Mouse (Mus musculus): Measurements from ENCODE around the gene Tspan11. TPM values are rescaled to one million over a fixed set of nuclear protein-coding genes. Genes with fewer than 3 reads are reported as not detected.

Tspan11 gene
- polyA plus RNA-seq, 1 experiment from 2014 or later: 10.8 TPM

- H3K4me2 ChIP-seq: no peak overlapping the region
- H3K4me3 ChIP-seq (ENCODE audit: low read depth, low read length): no peak overlapping the region
- no peaks in the 10 kb centered on the region for H3K27me3 ChIP-seq (ENCODE audit: control insufficient read depth, insufficient read depth, low read length)
- no peak overlapping the region for H3K9ac ChIP-seq (ENCODE audit: low read length)
- 58% methylated on average over 11 of the region's 11 CpGs for WGBS
- H3K4me1 ChIP-seq (ENCODE audit: control insufficient read depth, insufficient read depth, low read length): peaks cover 13% of the 10 kb centered on the region
- ATAC-seq (ENCODE audit: low FRiP score) (no peak), DNase-seq (ENCODE audit: low spot score, missing footprints) (no peak)
- H3K36me3 ChIP-seq (ENCODE audit: control insufficient read depth, insufficient read depth, low read length): no peaks in the 10 kb centered on the region
- H3K9me3 ChIP-seq (ENCODE audit: control insufficient read depth, low read length): no peaks in the 10 kb centered on the region
- H3K27ac ChIP-seq (ENCODE audit: low read depth, low read length): no peak overlapping the region
These were observed 93.1 kb downstream of the Tspan11 start for GRCm38 (mm10) chr6:127980381-127981045.

- ATAC-seq (ENCODE audit: low FRiP score): no peak
- Histone ChIP-seq H3K27me3 (ENCODE audit: control insufficient read depth, insufficient read depth, low read length) (no peaks in the 10 kb centered on the region), H3K4me2 (no peak overlapping the region), H3K36me3 (ENCODE audit: control insufficient read depth, insufficient read depth, low read length) (no peaks in the 10 kb centered on the region), H3K4me1 (ENCODE audit: control insufficient read depth, insufficient read depth, low read length) (peaks cover 13% of the 10 kb centered on the region), H3K4me3 (ENCODE audit: low read depth, low read length) (no peak overlapping the region), H3K27ac (ENCODE audit: low read depth, low read length) (no peak overlapping the region), H3K9ac (ENCODE audit: low read length) (no peak overlapping the region), H3K9me3 (ENCODE audit: control insufficient read depth, low read length) (no peaks in the 10 kb centered on the region)
- 58% methylated on average over 8 of the region's 8 CpGs for WGBS
- no peak for DNase-seq (ENCODE audit: low spot score, missing footprints)
These were observed 93.8 kb downstream of the Tspan11 start for GRCm38 (mm10) chr6:127981176-127981575.

- H3K27me3 ChIP-seq (ENCODE audit: control insufficient read depth, insufficient read depth, low read length): no peaks in the 10 kb centered on the region
- H3K27ac ChIP-seq (ENCODE audit: low read depth, low read length): no peak overlapping the region
- ATAC-seq (ENCODE audit: low FRiP score) (no peak), DNase-seq (ENCODE audit: low spot score, missing footprints) (no peak)
- H3K36me3 ChIP-seq (ENCODE audit: control insufficient read depth, insufficient read depth, low read length): no peaks in the 10 kb centered on the region
- no peak overlapping the region for H3K9ac ChIP-seq (ENCODE audit: low read length)
- WGBS: 58% methylated on average over 9 of the region's 9 CpGs
- H3K4me2 ChIP-seq: no peak overlapping the region
- H3K4me3 ChIP-seq (ENCODE audit: low read depth, low read length): no peak overlapping the region
- H3K9me3 ChIP-seq (ENCODE audit: control insufficient read depth, low read length): no peaks in the 10 kb centered on the region
- peaks cover 2% of the 10 kb centered on the region; the same call in 1 of the 2 replicates for H3K4me1 ChIP-seq (ENCODE audit: control insufficient read depth, insufficient read depth, low read length)
These were observed 99.0 kb downstream of the Tspan11 start for GRCm38 (mm10) chr6:127986357-127986756.

GRCm38 (mm10) chr6:127987374-127987773 lies 100.0 kb downstream of the Tspan11 start:
- Histone ChIP-seq H3K9ac (ENCODE audit: low read length) (no peak overlapping the region), H3K27me3 (ENCODE audit: control insufficient read depth, insufficient read depth, low read length) (no peaks in the 10 kb centered on the region), H3K4me2 (no peak overlapping the region), H3K9me3 (ENCODE audit: control insufficient read depth, low read length) (no peaks in the 10 kb centered on the region), H3K4me1 (ENCODE audit: control insufficient read depth, insufficient read depth, low read length) (peaks cover 2% of the 10 kb centered on the region; the same call in 1 of the 2 replicates), H3K36me3 (ENCODE audit: control insufficient read depth, insufficient read depth, low read length) (no peaks in the 10 kb centered on the region), H3K27ac (ENCODE audit: low read depth, low read length) (no peak overlapping the region), H3K4me3 (ENCODE audit: low read depth, low read length) (no peak overlapping the region)
- DNase-seq (ENCODE audit: low spot score, missing footprints) (no peak), ATAC-seq (ENCODE audit: low FRiP score) (no peak)
- 93% methylated on average over 14 of the region's 14 CpGs for WGBS

DNA sequence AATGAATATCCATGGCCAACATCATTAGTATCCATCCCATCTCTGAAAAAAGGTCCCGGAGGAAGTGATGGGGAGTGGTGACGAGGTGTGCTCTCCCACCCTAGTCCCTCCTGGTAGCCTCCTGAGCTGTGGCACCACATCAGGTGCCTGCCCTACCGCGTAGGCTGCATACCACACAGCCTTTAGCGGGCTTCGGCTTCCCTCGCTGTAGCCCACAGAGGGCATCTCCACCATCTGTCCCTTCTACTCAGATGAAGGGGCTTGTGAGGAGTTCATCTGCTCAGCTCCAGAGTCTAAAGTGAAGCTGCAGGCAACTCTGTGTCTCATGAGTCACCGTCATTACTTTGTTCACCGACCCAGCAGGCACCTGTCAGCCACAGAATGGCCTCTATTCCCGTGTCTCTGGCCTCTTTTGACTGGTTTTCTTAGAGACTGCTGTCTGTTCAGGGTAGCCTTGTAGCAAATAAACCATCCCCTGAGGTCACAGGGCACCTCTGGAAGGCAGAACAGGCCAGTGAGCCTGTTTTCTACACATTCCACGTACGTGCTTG lies 101.6 kb downstream of the Tspan11 start:
- no peak overlapping the region for H3K4me3 ChIP-seq (ENCODE audit: low read depth, low read length)
- H3K9ac ChIP-seq (ENCODE audit: low read length): no peak overlapping the region
- no peaks in the 10 kb centered on the region for H3K36me3 ChIP-seq (ENCODE audit: control insufficient read depth, insufficient read depth, low read length)
- ATAC-seq (ENCODE audit: low FRiP score) (no peak), DNase-seq (ENCODE audit: low spot score, missing footprints) (no peak)
- WGBS: 83% methylated on average over 12 of the region's 12 CpGs
- no peaks in the 10 kb centered on the region for H3K9me3 ChIP-seq (ENCODE audit: control insufficient read depth, low read length)
- peaks cover 2% of the 10 kb centered on the region; the same call in 1 of the 2 replicates for H3K4me1 ChIP-seq (ENCODE audit: control insufficient read depth, insufficient read depth, low read length)
- H3K27me3 ChIP-seq (ENCODE audit: control insufficient read depth, insufficient read depth, low read length): no peaks in the 10 kb centered on the region
- H3K27ac ChIP-seq (ENCODE audit: low read depth, low read length): no peak overlapping the region
- no peak overlapping the region for H3K4me2 ChIP-seq

DNA sequence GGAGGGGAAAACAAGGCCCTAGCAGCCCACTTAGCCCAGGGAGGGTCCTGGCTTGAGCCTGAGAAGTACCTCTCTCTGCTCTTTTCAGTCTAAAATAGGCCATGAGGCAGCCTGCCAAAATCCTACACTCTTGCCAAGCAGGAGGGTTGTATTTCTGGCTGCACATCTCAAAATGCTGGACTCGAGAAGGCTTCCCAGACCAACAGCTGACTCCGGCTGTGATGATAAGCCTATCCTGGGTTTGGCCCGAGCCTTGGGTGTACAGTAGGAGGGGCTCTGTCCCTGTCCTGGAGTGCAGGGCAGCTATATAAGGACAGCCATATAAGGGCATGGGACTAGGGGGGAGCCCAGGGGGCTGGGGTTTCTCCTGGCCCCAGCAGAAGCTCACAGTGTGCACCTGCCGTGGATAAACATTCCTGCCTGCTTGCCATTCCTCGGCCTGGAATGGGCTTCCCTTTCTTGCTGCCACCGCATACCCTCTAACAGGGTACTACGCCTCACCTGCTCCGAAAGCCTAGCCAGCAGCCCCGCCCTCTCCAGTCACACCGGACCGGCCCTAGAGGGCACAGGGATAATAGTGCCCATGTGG lies 102.3 kb downstream of the Tspan11 start:
- no peak overlapping the region for H3K27ac ChIP-seq (ENCODE audit: low read depth, low read length)
- 77% methylated on average over 11 of the region's 11 CpGs for WGBS

DNA sequence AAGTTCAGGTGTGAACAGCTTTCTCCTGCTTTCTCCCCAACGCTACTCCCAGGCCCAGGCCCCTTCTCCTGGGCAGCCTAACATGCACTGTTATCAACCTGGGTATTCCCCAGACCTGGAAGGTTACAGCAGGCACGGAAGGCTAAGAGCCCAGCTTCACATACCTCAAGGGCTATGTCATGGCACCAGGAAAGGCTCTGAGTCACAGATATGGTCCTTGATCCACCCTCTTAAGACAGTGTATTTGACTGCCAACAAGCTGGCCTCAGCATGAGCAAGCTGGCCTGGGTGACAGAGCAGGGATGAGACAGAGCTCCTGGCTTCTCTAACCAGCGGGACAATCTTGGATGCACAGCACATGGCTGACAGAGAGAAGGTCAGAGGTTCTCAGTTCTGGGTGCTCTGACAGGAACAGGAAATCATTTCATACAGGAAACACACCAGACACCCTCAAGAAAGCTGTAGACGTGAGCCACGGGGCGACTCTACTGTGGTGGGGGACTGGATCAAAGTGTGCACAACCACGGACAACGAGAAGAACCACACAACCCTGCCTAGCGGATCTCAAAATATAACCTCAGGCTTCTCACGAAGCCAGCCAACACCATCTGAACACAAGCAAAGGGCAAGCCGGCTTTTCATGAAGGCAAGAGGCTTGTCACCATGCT lies 104.3 kb downstream of the Tspan11 start:
- 91% methylated on average over 11 of the region's 11 CpGs for WGBS
- DNase-seq (ENCODE audit: low spot score, missing footprints): no peak

More for the DNA sequence above, 102.3 kb downstream of the Tspan11 start:
- peaks cover 2% of the 10 kb centered on the region; the same call in 1 of the 2 replicates for H3K4me1 ChIP-seq (ENCODE audit: control insufficient read depth, insufficient read depth, low read length)
- H3K9ac ChIP-seq (ENCODE audit: low read length): no peak overlapping the region
- DNase-seq (ENCODE audit: low spot score, missing footprints): no peak
- no peak for ATAC-seq (ENCODE audit: low FRiP score)
- H3K4me3 ChIP-seq (ENCODE audit: low read depth, low read length): no peak overlapping the region
- no peak overlapping the region for H3K4me2 ChIP-seq
- H3K9me3 ChIP-seq (ENCODE audit: control insufficient read depth, low read length): no peaks in the 10 kb centered on the region
- no peaks in the 10 kb centered on the region for H3K36me3 ChIP-seq (ENCODE audit: control insufficient read depth, insufficient read depth, low read length)
- no peaks in the 10 kb centered on the region for H3K27me3 ChIP-seq (ENCODE audit: control insufficient read depth, insufficient read depth, low read length)

DNA sequence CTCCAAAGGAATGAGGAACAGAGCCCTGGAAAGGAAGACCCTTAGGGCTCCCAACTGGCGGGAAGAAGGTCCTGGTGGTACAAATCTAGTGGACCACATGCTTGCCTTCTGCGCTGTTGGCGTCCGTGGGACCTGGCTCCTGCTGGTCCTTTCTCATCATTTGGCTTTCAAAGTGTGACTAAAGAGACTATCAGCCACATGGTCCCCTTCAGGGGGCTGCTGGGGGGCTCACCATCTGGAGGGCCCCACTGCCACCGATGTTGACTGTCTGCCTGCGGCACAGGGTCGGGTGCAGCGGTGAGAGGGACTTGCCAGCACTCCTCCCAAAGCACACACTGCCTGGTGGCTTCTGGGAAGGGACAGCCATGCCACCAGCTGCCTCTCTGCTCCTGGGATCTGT lies 105.6 kb downstream of the Tspan11 start:
- Histone ChIP-seq H3K36me3 (ENCODE audit: control insufficient read depth, insufficient read depth, low read length) (no peaks in the 10 kb centered on the region), H3K4me3 (ENCODE audit: low read depth, low read length) (no peak overlapping the region), H3K9me3 (ENCODE audit: control insufficient read depth, low read length) (no peaks in the 10 kb centered on the region), H3K27me3 (ENCODE audit: control insufficient read depth, insufficient read depth, low read length) (no peaks in the 10 kb centered on the region), H3K4me2 (no peak overlapping the region), H3K4me1 (ENCODE audit: control insufficient read depth, insufficient read depth, low read length) (no peaks in the 10 kb centered on the region), H3K27ac (ENCODE audit: low read depth, low read length) (no peak overlapping the region), H3K9ac (ENCODE audit: low read length) (no peak overlapping the region)
- DNase-seq (ENCODE audit: low spot score, missing footprints) (no peak), ATAC-seq (ENCODE audit: low FRiP score) (no peak)
- 88% methylated on average over 8 of the region's 8 CpGs for WGBS

More for the DNA sequence above, 104.3 kb downstream of the Tspan11 start:
- Histone ChIP-seq H3K27ac (ENCODE audit: low read depth, low read length) (no peak overlapping the region), H3K4me3 (ENCODE audit: low read depth, low read length) (no peak overlapping the region), H3K4me1 (ENCODE audit: control insufficient read depth, insufficient read depth, low read length) (no peaks in the 10 kb centered on the region; the same call in 1 of the 2 replicates), H3K9me3 (ENCODE audit: control insufficient read depth, low read length) (no peaks in the 10 kb centered on the region), H3K36me3 (ENCODE audit: control insufficient read depth, insufficient read depth, low read length) (no peaks in the 10 kb centered on the region), H3K27me3 (ENCODE audit: control insufficient read depth, insufficient read depth, low read length) (no peaks in the 10 kb centered on the region), H3K4me2 (no peak overlapping the region), H3K9ac (ENCODE audit: low read length) (no peak overlapping the region)
- no peak for ATAC-seq (ENCODE audit: low FRiP score)

GRCm38 (mm10) chr6:127996928-127997327 lies 109.5 kb downstream of the Tspan11 start:
- peaks cover 3% of the 10 kb centered on the region; the same call in 1 of the 2 replicates for H3K4me1 ChIP-seq (ENCODE audit: control insufficient read depth, insufficient read depth, low read length)
- ATAC-seq (ENCODE audit: low FRiP score) (no peak), DNase-seq (ENCODE audit: low spot score, missing footprints) (no peak)
- no peak overlapping the region for H3K27ac ChIP-seq (ENCODE audit: low read depth, low read length)
- no peak overlapping the region for H3K4me2 ChIP-seq
- H3K36me3 ChIP-seq (ENCODE audit: control insufficient read depth, insufficient read depth, low read length): no peaks in the 10 kb centered on the region
- no peaks in the 10 kb centered on the region for H3K27me3 ChIP-seq (ENCODE audit: control insufficient read depth, insufficient read depth, low read length)
- H3K9me3 ChIP-seq (ENCODE audit: control insufficient read depth, low read length): no peaks in the 10 kb centered on the region
- 79% methylated on average over 4 of the region's 5 CpGs for WGBS
- H3K9ac ChIP-seq (ENCODE audit: low read length): no peak overlapping the region
- H3K4me3 ChIP-seq (ENCODE audit: low read depth, low read length): no peak overlapping the region
